Mouse (Mus musculus): ENCODE data around the gene Serping1.

Serping1 gene

DNA sequence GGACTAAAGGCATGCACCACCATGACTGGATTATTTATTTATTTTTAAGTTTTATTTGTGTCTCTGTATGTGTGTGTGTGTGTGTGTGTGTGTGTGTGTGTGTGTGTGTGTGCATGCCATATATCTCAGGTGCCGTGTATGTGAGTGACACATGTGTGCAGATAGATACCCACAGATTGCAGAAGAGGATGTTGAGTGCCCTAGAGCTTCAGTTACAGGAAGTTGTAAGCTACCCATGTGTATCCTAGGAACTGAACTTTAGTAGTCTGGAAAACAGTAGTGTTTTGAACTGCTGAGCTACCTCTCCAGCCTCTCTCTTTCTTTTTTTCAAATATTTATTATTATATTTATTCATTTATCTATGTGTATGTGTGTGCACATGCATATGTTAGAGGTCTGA, 8.1 kb upstream of the Serping1 start:
- DNase-seq (ENCODE audit: low spot score in 2 of 2): no peak

DNA sequence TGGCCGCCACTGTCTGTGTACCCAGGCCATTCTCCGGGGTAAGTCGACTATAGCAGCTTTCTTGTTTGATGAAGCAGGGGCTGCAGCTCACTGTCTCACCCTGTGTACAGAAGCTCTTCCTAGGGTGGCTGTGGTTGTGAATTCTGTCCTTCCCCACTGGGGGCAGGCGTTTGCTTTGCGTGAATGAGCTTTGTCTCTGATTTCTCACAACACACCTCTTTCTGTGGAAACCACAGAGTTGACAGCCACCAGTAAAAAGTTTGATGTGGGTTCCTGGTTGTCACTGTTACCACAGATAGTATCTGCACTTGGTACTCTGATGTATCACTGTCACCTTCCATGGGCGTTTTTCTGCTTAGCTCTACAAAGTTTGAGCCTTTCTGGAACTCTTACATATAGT, 4.0 kb upstream of the Serping1 start:
- DNase-seq (ENCODE audit: low spot score in 2 of 2): no peak

DNA sequence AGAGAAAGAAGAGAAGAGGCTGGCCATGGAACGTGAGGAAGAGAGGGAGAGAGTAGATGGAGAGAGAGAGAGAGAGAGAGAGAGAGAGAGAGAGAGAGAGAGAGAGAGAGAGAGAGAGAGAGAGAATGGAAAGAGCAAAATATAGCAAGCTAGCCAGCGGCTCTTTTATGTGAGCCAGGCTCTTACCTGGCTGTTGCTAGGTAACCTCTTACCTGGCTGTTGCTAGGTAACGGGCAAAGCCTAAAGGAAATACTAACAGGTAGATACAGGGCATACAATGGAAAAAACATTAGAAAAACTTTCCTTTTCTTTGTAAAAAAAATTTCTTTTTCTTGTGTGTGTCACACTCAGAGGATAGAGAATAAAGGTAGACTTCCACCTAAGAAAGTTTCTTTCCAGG, 2.5 kb upstream of the Serping1 start:
- no peak for DNase-seq (ENCODE audit: low spot score in 2 of 2)

DNA sequence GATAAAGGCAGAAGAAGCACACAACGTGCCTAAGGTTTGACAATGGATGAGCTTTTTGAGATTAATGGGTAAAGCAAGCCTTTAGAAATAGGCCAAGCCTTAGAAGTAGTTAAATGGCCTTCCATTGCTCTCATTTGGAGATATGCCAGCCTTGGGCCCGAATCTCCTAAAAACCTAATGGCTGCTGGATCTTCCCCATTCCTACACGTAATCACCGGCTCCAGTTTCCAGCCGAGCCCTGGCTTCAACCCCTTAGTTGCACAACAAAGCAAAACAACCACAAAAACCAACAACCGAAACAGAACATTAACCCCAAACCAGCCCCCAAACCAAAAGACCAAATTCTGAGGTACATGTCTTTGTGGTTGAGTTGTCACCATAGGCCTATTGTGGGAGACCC, 421 bp upstream of the Serping1 start:
- DNase-seq (ENCODE audit: low spot score in 2 of 2): no peak

DNA sequence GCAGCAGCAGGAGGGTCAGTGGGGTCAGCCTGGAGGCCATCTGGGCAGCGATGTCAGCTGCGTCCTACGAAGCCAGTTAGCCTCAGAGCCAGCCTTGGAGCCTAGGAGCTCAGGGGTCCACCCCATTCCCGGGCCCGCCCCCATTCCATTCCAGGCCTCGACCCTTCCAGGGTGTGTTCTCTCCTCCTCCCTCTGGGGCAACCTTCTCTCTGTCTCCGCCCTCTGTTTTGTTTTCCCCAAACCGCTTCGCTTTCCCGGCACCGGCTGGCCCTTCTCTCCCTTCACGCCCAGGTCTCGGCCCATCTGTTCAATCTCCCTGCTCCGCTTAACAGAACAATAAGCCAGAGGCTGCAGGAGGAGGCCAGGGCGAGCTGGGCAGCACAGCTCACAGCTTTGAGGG, 493 bp downstream of the Serping1 start:
- no peak for DNase-seq (ENCODE audit: low spot score in 2 of 2)

DNA sequence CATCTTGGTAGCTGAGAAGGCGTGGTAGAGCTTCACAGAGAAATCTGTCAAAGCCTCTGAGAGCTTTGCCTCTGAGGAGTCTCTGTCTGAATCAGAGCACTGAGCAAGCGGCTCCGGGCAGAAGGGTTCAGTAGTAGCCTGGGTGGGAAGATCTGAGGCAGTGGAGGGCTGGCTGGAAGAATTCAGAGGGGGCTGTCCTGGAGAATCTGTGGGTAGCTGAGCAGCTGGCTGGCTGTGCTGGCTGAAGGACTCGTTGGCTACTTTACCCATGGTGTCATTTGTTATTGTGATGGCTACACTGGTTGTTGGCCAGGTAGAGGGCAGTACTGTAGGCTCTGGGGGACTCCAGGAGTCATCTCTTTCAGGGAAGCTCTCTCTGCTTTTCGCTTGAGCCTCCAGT, 2.0 kb downstream of the Serping1 start:
- DNase-seq (ENCODE audit: low spot score in 2 of 2): no peak

DNA sequence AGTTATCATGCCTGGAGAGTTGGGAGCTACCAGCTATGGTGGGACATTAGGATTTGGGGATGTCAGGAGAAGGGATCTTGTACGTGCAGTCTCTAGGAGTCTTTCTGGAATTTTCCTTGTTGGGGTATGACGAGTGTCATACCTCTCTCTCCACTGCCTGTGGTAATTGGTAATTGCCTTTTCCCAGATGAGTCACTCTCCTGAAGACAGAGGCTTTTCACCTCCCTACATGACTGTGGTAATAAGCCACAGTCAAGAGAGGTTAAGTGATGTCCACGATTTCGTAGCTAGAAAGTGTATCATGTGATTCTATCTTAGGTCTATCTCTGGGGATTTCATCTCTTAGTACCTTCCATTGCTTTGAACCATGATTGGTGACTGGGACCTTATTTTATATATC, 2.8 kb downstream of the Serping1 start:
- no peak for DNase-seq (ENCODE audit: low spot score in 2 of 2)

DNA sequence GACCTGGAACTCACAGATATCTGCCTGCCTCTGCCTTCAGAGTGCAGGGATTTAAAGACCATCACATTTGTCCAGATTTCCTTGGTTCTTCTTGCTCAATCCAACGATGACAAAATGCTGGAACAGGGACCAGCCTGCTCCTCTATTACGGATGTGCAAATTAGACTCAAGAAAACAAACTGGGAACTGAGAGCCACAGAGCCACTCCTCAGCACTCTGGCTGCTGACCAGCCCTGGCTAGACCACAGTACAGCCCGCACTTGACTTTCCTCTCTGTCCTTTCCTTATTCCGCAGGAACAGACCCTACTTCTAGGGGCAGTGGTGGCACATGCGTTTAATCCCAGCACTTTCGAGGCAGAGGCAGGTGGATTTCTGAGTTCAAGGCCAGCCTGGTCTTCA, 4.7 kb downstream of the Serping1 start:
- DNase-seq (ENCODE audit: low spot score in 2 of 2): no peak

DNA sequence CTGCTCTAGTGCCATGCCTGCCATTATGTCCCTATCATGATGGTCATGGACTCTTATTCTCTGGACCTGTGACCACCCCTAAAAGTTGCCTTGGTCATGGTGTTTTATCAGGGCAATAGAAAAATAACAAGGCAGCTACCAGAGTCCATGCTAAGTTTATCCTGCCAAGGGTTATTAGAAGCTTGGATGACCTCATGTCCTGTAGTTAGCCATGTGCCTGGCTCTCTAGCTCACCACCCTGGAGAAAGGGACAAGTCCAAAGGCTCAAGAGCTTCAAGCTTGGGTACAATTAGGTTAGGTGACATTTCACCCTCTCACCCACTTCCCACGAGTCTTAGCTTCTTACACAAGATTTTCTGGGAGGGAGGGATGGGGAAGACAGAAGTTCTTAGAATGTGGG, 12.4 kb downstream of the Serping1 start:
- no peak for DNase-seq (ENCODE audit: low spot score in 2 of 2)

DNA sequence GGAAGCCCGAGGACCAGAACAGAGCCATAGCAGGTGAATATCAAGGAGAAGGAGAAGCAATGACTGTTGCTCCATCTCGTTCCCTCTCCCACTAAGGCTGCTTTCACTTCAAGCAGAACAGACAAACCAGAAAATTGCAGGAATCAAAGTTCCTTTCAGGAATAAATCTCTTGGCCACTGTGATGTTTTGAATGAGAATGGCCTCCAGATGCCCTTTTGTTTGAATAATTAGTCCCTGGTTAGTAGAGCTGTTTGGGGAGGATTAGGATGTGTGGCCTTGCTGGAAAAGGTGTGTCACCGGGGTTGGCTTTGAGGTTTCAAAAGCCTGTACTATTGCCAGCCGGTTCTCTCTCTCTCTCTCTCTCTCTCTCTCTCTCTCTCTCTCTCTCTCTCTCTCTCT, 12.9 kb downstream of the Serping1 start:
- DNase-seq (ENCODE audit: low spot score in 2 of 2): no peak

DNA sequence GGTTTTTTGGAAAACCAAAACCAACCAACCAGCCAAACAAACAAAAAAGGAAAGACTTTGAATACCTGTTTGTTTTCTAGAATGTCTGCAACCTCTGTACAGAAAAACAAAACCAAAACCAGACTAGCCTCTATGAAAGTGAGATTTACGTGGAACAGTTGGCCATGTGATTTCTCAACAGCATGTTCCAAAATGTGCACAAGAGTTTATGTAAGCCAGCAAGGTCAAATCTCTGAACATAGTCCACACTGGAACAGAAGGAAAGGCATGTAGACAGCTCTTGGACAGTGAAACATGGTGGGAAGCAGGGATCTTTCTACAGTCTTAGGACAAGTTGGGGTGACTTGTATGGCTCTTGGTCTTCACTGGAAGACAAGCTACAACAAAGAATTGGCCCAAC, 13.4 kb downstream of the Serping1 start:
- no peak for DNase-seq (ENCODE audit: low spot score in 2 of 2)

DNA sequence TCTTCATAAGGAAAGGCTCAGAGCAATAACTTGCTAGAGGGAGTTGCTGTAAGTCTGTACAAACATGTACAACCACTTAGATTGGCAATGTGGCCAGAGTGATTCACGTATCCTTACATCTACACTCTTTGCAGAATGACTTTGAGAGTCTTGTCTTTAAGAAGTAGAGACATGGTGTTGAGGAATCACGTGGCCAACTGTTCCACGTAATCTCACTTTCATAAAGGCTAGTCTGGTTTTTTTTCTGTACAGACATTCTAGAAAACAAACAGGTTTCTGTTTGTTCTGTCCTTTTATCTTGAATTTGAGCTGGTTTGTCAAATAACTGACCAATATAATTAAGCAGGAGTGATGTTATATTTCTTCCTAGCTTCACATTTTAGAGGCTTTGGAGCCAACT, 13.9 kb downstream of the Serping1 start:
- no peak for DNase-seq (ENCODE audit: low spot score in 2 of 2)

DNA sequence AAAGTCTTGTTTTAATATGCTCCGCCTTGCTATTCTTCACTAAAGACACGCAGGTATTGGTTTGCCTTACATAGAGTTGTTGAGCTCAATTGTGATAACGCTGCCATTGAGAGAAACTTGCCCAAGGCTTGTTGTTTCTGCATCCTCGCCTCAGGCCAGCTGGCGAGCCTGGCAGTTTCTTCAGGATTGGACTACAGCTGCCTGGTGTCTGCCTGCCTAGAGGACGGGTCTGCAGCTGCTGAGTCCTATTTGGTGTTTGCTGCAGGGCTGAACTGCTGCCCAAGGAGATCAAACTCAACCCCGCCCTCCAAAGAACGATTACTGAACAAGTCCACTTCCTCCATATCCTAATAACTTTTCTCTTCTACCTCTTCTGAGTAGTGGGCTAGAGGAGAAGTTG, 14.5 kb downstream of the Serping1 start:
- DNase-seq (ENCODE audit: low spot score in 2 of 2): no peak

DNA sequence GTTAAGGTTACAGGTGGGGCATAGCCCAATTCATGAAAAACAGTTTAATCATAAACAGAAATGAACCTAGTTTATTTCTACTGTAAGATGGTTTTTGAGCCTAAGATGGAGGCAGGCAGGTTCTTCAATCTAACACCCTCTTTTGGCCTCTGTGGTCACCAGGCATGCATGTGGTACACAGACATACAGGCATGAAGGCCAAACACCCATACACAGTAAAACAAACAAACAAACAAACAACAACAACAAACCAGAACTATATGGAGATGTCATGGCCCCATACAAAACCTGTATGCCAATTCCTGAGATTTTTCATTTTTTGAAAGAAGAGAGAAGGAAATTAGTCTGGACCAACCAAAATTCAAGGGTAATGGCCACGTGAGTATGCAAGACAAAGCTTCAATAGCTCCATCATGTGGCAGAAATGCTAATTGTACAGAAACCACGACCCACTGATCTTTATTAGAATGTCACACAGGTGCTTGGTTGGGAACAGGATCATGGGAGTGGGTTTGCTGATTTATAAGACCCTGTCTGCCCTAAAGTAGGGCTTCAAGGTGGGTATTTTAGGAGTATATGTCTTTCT, 16.6 kb downstream of the Serping1 start:
- peak in 1 of 2 experiments; percentile 26 for DNase-seq (ENCODE audit: low spot score in 2 of 2)

DNA sequence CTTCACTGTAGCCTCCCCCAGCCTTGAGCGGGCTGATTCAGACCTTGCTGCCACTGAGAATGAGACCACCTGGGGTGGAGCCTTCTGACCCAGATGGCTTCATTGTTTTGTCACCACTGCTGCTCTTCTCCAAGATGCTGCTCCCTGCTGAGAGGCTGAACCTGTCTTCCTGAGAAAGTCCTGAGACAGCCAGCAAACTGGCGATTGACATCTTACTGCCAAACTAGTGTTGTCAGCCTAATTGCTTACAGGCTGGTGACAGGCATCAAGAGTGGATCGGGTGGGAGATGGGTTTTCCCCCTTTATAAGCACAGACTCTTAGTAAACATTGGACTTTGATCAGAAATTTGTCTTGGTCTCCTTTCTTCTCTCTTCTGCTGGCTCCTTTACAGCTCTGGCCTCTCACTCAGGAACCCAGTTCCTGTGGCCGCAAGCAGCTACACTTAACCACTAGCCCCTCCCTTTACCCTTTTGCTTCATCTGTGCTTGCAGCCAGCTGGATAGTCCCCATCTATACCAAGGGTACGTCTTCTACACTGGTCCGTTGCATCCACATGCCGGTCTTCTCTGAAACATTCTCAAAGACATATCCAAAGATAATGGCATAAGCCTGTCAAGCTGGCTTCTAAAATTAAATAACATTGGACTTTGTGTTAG, 18.1 kb downstream of the Serping1 start:
- DNase-seq (ENCODE audit: low spot score in 2 of 2): no peak

DNA sequence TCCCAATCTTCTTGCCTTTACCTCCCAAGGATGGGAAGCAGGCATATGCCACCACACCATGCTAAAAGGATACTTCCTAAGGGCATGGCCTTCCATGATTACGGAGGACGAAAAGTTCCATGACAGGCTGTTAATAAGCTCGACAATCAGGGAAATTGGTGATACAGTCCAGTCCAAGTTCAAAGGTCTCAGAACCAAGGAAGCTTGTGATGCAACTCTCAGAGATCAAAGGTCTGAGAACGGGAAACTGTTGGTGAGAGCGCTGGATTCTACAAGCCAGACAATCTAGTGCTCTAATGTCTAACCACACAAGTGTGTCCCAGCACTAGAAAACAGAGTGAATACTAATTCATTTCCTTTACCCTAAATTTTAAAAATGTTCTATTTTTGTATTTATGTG, 19.0 kb downstream of the Serping1 start:
- DNase-seq (ENCODE audit: low spot score in 2 of 2): no peak

DNA sequence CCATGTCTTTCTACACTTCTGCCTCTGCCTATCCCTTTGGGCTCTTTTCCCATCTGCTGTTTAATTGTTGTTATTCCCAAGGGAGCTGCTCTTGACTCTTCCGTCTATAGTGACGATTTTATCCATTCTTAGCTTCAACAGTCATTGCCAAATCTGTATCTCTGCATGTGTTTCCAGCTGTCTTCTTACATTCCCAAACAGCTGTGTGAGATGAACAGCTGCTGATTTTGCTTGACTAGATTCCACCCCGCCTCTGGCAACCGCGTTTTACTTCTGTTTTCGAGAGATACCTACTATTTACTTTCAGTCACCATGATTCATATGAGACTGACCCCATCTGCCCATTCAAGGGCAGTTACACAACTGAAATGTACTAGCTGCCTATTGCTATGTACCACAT, 25.1 kb downstream of the Serping1 start:
- no peak for DNase-seq (ENCODE audit: low spot score in 2 of 2)

DNA sequence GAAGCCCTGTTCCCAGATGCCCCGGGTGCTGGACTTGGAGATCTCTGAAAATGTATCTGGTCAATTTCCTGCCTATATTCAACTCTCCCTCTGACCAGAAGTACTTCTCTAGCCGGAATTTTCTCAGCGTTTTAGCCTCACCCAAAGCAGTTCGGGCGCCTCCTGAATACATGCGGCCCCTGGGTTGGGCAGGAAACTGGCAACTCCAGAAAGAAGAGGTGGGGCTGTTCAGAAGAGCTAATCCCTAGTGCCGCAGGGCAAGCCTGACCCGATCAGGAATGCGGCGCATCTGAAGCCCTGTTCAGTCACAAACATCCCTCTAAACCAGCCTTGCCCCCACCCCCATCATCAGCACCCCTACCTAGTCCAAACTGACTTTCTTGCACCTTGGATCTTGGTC, 31.1 kb downstream of the Serping1 start:
- no peak for DNase-seq (ENCODE audit: low spot score in 2 of 2)

DNA sequence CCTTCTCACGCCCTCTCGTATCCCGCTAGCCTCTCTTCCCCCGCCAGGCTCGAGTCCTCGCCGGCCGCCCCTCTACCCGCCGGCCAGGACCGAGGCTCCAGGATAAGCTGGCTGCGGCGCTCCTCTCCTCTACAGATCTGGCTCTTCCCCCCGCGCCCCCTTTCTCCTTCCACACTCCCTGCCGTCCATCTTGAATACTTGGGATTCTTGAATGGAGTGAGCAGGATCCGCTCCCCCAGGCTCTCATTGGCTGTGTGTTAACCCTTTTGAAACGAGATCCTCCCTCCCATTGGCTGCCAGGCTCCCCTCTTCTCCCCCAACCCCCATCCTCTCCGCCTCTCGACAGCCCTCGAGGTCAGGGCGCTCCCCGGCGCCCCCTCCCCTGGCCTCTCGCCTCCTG, 31.7 kb downstream of the Serping1 start, which contains the start of gene Gm19426:
Gene Gm19426, minus strand, starts transcription at position 95 of the 400 bp plus-strand sequence.
- DNase-seq (ENCODE audit: low spot score in 2 of 2): peak; percentile 37 to 73

DNA sequence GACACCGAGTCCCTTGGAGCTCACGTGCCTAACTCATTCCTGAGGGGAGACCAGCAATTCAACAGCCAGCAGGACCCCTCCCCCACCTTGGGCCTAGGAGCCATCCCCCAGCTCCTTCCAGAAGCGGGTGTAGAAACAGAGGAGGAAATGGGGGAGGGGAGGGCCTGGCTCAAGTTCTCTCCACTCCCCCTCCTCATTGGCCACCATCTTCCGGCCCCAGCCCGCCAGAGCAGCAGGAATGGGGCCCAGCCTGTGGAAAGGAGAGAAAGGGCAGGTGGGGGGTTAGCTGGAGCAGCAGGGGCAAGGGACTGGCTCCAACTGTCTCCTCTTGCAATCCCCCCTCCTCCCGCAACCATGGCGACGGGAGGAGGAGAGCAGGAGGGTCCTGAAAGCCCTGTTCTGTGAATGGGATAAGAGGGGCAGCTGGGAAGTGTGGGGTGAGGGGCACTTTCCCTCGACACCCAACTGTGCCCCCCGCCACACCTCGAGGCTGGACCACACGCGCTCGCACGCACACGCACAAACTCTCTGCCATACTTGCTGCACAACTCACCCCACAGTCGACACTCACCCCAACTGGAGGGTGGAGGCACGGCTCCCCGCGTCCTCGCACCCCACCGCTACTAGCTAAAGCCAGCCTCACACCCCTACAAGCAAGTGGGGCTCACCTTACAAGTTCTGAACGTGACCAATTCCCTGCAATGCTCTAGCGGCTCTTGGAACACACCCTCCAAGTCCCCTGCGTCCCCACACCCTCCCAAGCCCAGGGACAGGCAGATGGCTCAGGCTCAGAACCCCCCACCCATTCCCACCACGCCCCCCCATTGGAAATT, 32.6 kb downstream of the Serping1 start:
- DNase-seq (ENCODE audit: low spot score in 2 of 2): peak; percentile 26 to 70

DNA sequence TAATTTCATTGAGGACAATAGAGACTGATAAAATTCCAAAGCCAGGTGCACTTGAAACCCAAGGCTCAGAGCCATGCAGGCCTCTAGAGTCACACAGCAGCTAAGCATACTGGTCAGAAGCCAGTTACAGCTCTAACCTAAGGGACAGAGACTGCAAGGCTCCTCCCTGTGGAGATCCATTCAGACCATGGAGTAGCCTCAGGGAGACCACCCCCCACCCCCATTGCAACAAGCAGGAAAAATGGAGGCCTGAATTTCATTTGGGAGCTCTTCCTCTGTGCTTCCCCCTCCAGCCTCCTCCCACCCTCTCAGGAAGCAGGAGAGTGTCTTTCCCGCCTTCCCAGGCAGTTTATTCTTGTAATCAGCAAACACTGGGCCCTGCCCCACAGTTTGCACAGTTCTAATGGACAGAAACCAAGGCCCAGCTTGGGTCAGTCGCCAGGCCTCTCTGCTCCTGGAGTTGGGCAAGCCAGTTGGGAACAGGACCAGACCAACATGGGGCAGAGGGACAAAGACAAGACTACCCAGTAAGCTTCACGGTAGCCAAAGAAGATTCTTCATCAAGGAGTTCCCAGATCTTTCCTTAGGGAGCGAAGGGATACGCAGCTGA, 33.3 kb downstream of the Serping1 start:
- no peak for DNase-seq (ENCODE audit: low spot score in 2 of 2)

DNA sequence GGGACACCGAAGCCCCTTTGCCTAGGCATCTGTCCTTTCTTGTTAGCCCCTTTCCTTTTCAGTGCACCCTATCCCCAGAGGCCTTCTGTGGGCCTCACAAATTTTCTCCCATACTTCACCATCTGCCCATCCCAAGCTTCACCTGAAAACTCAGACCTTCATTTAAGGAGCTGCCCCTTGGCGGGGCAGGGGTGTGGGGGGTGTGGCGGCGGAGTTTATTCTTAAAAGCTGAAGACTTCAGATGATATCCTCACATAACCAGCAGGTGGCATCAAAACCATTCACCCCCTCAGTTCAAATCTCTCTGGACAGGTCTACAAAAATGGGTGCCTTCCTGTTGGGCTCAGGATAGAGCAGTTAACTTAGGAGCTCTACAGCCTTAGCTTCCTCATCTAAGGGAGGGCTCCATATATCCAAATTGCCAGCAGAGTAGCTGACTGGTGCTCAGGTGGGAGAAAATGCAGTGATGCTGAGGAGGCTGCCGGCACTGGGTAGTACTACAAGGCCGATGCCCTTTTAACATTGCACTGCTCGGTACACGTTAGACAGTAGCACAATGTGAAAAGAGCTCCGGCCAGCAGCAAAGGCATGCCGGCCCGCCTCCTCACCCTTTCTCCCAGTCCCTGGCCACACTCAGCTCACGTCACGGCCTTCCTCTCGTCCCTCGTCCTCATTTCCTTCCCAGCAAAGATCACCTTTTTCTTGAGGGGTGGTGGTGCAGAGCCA, 34.5 kb downstream of the Serping1 start:
- peak; percentile 26 to 72 for DNase-seq (ENCODE audit: low spot score in 2 of 2)

Data from spleen, postnatal 4 days (tissue).